Mouse (Mus musculus): ENCODE results near the gene Wdfy3. TPM values are rescaled to one million over a fixed set of nuclear protein-coding genes. Genes with fewer than 3 reads are reported as not detected.
"Not testable (repeated sequence)": the region's sequence is repeated elsewhere in the genome, so short reads cannot be mapped to it uniquely, and the experiment has no call there.

Gene Wdfy3
- 19.5 and 20.8 TPM in 2 replicates for total RNA-seq (2017)

DNA sequence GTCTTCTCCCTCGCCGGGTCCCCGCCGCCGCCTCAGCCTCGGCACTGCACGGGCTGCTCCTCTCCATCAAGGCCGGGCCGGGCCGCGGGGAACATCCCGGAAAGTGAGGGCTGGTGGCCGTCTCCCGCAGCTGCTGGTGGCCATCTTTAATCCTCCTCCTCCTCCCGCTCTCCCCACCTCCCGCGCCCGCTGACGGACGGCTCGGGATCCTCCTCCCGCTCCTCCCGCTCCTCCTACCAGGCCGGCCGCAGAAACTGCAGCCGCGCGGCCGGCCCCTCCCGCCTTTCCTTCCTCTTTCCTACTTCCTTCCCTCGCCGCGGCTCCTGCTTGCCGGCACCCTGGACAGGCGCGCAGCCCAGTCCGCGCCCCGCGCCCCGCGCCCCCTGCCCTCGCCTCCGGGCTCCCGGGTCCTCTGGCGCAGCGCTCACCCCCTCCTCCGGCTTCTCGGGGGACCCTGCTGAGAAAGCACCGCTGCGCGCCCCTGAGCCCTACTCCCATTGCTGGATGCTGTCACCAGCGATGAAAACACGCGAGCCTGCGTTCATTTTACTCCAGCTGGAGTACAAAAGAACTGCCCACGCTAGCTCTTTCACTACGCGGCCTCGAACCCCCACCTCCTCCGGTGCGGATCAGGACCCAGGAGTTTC, at the start of gene Wdfy3:
Wdfy3 (minus strand) TSS at position 155 of the 647 bp plus-strand sequence.
- ATAC-seq (ENCODE audit: extremely low read depth, insufficient number of reproducible peaks, low FRiP score, poor library complexity, severe bottlenecking), result peak; percentile 74

DNA sequence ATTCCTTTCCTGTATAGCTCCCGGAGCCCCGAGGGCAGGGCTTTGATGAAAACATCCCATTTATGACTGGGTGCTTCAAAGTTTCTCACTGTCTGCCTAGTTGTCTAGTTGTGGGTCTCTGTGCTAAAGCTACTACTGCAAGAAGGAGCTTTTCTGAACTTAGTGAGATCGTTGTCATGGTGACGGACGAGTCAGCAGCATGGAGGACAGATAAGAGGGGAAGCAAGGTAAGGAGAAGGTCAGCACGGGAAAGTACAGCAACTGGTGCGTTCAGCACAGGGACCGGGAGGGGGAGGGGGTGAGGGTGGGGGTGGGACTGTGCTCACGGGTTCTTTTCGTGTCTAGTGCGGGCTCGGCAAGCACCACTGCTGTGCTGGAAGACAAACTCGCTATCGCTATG, 43.3 kb upstream of the Wdfy3 start:
- no peak for ATAC-seq (ENCODE audit: extremely low read depth, insufficient number of reproducible peaks, low FRiP score, poor library complexity, severe bottlenecking)

GRCm38 (mm10) chr5:102112034-102112433, 42.3 kb upstream of the Wdfy3 start:
- ATAC-seq (ENCODE audit: extremely low read depth, insufficient number of reproducible peaks, low FRiP score, poor library complexity, severe bottlenecking), result no peak

- no peak for ATAC-seq (ENCODE audit: extremely low read depth, insufficient number of reproducible peaks, low FRiP score, poor library complexity, severe bottlenecking)
Observed at GRCm38 (mm10) chr5:102110031-102110430, 40.3 kb upstream of the Wdfy3 start.

DNA sequence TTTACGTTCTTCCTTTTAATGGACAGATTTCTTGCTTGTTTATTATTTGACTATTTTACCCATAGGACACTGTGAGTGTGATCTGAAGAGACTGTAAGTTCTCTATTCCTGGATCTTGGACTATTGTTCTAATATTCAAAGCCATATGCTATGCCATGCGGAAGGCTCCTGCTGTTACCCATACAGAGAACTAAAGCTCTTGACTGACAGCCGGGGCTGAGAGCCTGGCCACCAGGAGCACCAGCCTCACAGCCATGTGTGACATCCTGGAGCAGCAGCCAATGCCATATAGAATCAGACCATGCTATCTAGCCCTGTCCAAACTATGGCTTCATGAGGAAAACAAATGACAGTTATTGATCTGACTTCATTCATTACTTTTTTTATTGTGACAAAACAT, 36.2 kb upstream of the Wdfy3 start:
- no peak for ATAC-seq (ENCODE audit: extremely low read depth, insufficient number of reproducible peaks, low FRiP score, poor library complexity, severe bottlenecking)

GRCm38 (mm10) chr5:102101815-102102214, 32.1 kb upstream of the Wdfy3 start:
- not testable (repeated sequence) for ATAC-seq (ENCODE audit: extremely low read depth, insufficient number of reproducible peaks, low FRiP score, poor library complexity, severe bottlenecking)

GRCm38 (mm10) chr5:102100246-102101241, 30.8 kb upstream of the Wdfy3 start:
- ATAC-seq (ENCODE audit: extremely low read depth, insufficient number of reproducible peaks, low FRiP score, poor library complexity, severe bottlenecking), result no peak

- ATAC-seq (ENCODE audit: extremely low read depth, insufficient number of reproducible peaks, low FRiP score, poor library complexity, severe bottlenecking), result no peak
Observed at GRCm38 (mm10) chr5:102095576-102095975, 25.9 kb upstream of the Wdfy3 start.

GRCm38 (mm10) chr5:102090686-102091085, 21.0 kb upstream of the Wdfy3 start:
- no peak for ATAC-seq (ENCODE audit: extremely low read depth, insufficient number of reproducible peaks, low FRiP score, poor library complexity, severe bottlenecking)

DNA sequence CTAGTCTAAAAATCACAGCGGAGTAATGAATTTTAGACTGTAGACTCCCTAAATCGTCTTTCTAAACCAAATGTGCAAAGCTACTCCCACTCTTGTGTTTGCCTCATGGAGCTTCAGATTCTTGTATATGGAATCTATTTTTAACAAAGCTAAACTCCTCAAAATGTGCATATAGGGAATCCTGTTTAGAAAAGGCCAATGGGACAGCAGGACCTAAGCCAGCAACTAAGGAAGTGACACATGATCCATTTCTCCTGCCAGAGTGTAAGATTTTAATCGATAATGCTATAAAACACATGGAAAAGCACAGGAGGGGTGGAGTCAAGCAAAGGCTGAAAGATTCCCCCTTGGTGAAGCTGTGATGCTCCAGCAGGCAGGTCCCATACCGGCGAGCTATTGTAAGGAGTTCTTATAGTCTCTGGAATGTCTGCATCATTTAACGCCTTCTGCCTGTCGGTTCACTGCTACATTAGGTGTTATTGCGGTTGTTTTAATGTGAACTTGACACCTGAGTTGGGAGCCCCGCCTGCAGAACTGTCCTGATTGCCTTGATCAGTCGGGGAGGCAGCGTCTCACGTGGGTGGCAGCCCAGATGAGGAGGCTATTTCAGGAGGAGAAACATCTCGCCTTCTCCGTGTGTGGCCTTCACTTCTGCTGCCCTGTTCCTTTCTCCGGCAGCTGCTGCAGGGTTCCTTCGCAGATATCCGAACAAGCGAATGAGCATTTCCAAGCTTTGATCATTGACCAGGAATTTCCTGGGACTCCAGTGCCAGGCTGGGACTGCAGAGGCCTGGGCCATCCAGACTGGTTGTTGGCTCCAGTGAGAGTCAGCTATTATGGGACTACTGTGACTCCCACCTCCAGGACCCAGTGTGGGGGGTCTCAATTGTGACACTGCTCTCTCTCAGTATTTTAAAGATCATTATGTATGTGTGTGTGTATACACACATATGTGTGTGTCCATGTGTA, 15.3 kb upstream of the Wdfy3 start:
- no peak for ATAC-seq (ENCODE audit: extremely low read depth, insufficient number of reproducible peaks, low FRiP score, poor library complexity, severe bottlenecking)

GRCm38 (mm10) chr5:102074086-102074485, 4.4 kb upstream of the Wdfy3 start:
- no peak for ATAC-seq (ENCODE audit: extremely low read depth, insufficient number of reproducible peaks, low FRiP score, poor library complexity, severe bottlenecking)

GRCm38 (mm10) chr5:102072057-102072456, 2.3 kb upstream of the Wdfy3 start:
- ATAC-seq (ENCODE audit: extremely low read depth, insufficient number of reproducible peaks, low FRiP score, poor library complexity, severe bottlenecking), result no peak

- no peak for ATAC-seq (ENCODE audit: extremely low read depth, insufficient number of reproducible peaks, low FRiP score, poor library complexity, severe bottlenecking)
Observed at GRCm38 (mm10) chr5:102071241-102071640, 1.5 kb upstream of the Wdfy3 start.

DNA sequence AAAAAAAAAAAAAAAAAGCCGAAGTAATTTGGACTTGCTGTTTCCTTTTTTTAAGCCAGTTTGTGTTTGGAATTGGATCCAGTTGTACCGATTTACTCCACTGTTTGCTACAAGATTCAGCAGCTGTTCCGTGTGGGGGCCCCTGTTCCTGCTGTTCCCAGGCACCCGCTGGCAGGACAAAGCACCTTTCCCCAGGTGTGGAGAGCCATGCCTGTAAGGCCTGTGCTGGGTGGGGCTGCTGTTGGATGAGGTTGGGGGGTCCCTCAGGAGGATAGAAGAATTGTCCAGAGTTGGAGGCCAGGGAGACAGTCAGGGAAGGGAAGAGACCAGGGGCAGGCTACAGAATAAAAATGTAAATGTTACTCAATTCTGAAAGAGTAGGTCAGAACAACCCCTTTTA, 1.1 kb upstream of the Wdfy3 start:
- no peak for ATAC-seq (ENCODE audit: extremely low read depth, insufficient number of reproducible peaks, low FRiP score, poor library complexity, severe bottlenecking)

- ATAC-seq (ENCODE audit: extremely low read depth, insufficient number of reproducible peaks, low FRiP score, poor library complexity, severe bottlenecking), result peak; percentile 37; the same call in 1 of the 2 replicates
Observed at GRCm38 (mm10) chr5:102070414-102070768, 670 bp upstream of the Wdfy3 start.

DNA sequence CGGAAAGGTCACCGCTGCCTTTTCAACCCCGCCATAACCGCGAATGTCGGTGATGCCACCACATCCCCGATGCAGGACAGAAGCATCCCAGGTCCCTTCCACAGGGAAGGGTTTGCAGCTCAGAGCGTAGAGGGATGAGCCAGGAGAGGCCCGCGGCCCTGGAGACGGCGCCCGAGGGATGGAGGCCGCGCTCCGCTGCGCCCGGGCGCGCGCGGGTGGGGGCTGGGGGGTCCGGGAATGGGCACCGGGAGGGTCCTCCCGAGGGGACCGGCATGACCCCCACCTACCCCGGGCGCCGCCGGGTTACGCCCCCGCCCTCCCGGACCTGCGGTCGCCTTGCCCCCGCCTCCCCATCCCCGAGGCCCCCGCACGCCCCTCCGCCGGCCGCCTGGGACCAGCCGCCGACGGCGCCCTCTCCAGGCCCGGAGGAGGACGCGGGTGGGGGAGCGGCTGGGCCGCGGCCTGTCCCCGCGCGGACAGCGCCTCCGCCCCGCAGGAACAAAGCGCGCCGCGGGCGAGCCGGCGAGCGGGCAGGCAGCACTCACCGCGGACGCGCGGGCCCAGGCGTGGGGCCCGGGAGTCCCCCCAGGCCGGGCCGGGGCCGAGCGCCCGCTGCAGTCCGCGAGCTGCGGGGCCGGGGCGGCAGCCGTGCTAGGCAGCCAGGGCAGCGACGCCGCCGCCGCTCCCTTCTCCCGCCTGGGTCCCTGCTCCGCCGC, 512 bp downstream of the Wdfy3 start:
- ATAC-seq (ENCODE audit: extremely low read depth, insufficient number of reproducible peaks, low FRiP score, poor library complexity, severe bottlenecking), result no peak

- no peak for ATAC-seq (ENCODE audit: extremely low read depth, insufficient number of reproducible peaks, low FRiP score, poor library complexity, severe bottlenecking)
Observed at GRCm38 (mm10) chr5:102066458-102066857, 3.3 kb downstream of the Wdfy3 start.

DNA sequence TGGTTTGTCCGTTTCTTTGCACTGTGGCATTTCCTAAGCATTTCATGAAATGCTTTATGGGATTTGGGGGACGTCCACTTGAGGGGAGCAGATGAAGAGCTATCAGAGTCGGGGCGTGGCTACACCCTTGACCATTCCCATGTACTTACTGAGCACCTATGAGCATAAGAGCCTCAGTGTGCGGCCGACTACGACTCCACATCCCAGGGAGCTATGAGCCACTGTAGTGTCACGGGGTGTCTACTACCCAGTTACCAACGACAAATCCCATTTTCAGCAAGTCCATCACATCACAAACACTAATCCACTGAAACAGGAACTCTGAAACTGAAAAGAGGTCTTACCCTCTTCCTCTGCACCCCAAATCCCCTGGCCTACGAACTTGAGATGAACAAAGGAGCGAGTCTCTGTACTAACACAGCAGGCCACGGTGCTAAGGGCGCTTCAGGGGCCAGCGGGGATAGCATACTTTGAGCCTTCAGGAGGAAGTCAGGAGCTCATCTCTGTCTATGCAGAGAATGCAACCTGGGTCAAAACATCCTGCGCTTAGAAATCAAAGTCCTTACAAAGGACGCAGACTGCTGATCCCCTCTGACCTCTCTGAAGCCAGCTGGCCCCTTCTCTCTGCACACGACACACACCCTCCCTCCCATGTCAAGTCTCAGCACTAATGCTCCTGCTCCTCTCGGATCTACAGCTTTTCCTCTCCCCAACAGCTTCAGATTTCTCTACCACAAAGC, 6.5 kb downstream of the Wdfy3 start:
- ATAC-seq (ENCODE audit: extremely low read depth, insufficient number of reproducible peaks, low FRiP score, poor library complexity, severe bottlenecking), result no peak

All from neutrophil, adult 5-6 weeks (primary cell).